Mouse (Mus musculus) lung, embryonic 14.5 days (tissue): ENCODE measurements at regions not wholly inside any gene's neighbourhood (a gene's known extent, or its start where the extent isn't known, plus 50 kb on each side); places are given as distances from the start of the nearest gene placed in this dataset.

Source experiments
- ATAC-seq: fragments of 200-750 bp; cut with Nextera tagmentation; 2 replicates; pipeline ENCODE4 v1.8.0; 2017; ENCODE audit warnings: mild to moderate bottlenecking, moderate TSS enrichment, moderate library complexity; ENCODE audit not compliant: insufficient read depth
- DNase-seq: peaks from one replicate; pipeline ENCODE4 v3.0.0-alpha.2; 2015
- H3K27ac ChIP-seq: fragments of 300-500 bp; sonication (generic); 2 replicates; pipeline ENCODE4 v1.5.1; 2014; ENCODE audit warnings: low read depth, mild to moderate bottlenecking, moderate library complexity
- H3K27me3 ChIP-seq: fragments of 300-500 bp; sonication (generic); 2 replicates; pipeline ENCODE4 v1.6.1; 2014; ENCODE audit warnings: low read length, control low read depth; ENCODE audit not compliant: insufficient read depth
- H3K36me3 ChIP-seq: fragments of 300-500 bp; sonication (generic); 2 replicates; pipeline ENCODE4 v1.6.1; 2014; ENCODE audit warnings: control low read depth; ENCODE audit not compliant: insufficient read depth
- H3K4me1 ChIP-seq: fragments of 300-500 bp; sonication (generic); 2 replicates; pipeline ENCODE4 v1.6.1; 2014; ENCODE audit warnings: antibody characterized with exemption, control low read depth; ENCODE audit not compliant: insufficient read depth
- H3K4me2 ChIP-seq: fragments of 300-500 bp; sonication (generic); 2 replicates; pipeline ENCODE4 v1.6.1; 2014; ENCODE audit warnings: mild to moderate bottlenecking
- H3K4me3 ChIP-seq: fragments of 300-500 bp; sonication (generic); 2 replicates; pipeline ENCODE4 v1.5.1; 2014; ENCODE audit warnings: low read depth, low read length
- H3K9ac ChIP-seq: fragments of 300-500 bp; sonication (generic); 2 replicates; pipeline ENCODE4 v1.6.1; 2014
- H3K9me3 ChIP-seq: fragments of 300-500 bp; sonication (generic); 2 replicates; pipeline ENCODE4 v1.6.1; 2016; ENCODE audit warnings: low read depth, low read length, control low read depth
- CTCF ChIP-seq: IDR thresholded peaks from 2 replicates; pipeline ENCODE4 v1.5.1; 2016; ENCODE audit warnings: antibody characterized with exemption, low read depth
- WGBS: fragments of 180-500 bp; shearing (Covaris S2); extraction: QIAGEN DNeasy Blood & Tissue Kit; methylation state at CpG from one replicate; pipeline ENCODE4 v1.1.7; 2014; 5-methylcytosine and 5-hydroxymethylcytosine counted together

DNA sequence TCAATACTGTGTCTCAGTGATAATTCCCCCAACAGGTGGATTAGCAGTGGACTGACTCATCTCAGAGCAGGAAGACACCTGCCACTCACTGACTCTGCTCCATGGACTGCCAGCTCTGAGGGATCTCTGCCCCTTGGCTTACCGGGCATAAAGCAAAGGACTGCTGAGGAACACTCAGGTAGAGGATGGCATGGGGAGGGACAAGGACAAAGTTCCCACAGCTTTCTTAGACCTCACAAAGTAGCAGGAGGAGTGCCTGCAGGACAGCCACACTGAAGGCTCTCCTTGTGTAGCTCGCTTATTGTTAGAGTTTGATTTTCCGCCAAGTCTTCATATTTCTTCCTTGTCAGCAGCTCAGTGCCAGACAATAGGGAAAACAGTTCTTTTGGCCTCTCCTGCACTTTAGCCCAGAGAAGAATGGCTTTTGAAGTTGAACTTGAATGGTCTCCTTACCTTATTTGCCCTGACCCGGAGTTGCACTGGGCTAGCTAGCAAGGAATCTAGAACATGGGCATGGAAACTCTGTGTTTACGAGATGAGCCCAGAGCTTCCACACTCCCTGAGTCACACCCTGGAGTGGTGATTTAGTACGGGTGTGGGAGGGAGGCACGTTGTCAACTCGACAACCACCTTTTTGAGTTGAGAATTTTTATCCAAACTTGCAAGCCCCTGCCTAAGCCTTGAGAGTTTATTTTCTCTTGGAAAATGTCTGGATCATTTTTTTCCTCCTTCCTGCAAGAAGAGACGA lies 331.4 kb downstream of the Cog6 start:
- no peak for TF ChIP-seq CTCF
- Histone ChIP-seq H3K4me2 (no peak overlapping the region), H3K27me3 (no peaks in the 10 kb centered on the region), H3K27ac (no peak overlapping the region), H3K9ac (no peak overlapping the region), H3K4me1 (no peaks in the 10 kb centered on the region), H3K4me3 (no peak overlapping the region), H3K9me3 (no peaks in the 10 kb centered on the region), H3K36me3 (no peaks in the 10 kb centered on the region)
- ATAC-seq (peak; percentile 41; the same call in 1 of the 2 replicates), DNase-seq (peak; percentile 72)
- WGBS, result 34% methylated on average over 9 of the region's 9 CpGs

DNA sequence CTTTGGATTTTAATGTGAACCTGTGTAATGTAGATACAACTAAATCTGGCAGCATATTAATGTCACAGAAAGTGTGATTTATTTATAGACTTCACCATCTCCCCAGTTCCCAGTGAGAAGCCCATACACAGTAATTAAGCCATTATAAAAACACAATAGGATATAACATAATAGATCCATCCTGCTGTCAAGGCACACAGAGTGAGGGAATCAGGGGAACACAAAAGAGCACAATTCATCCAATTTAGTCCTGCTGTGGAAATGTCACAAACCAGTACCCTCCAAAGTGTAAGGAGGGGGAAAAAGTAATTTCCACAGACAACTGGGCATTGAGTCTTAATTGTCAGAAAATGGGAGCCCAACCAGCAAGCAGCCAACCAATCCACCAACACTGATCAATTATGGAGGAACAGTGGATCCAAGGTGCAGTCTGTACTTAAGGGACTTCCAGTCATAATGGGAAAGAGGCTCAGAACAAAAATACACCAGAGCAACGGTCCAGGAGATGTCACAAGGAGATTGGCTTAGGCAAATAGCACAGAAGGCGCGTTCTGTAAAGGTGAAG lies 336.1 kb downstream of the Cog6 start:
- Histone ChIP-seq H3K4me1 (no peaks in the 10 kb centered on the region), H3K4me3 (no peak overlapping the region), H3K36me3 (no peaks in the 10 kb centered on the region), H3K9ac (no peak overlapping the region), H3K4me2 (no peak overlapping the region), H3K9me3 (no peaks in the 10 kb centered on the region), H3K27me3 (no peaks in the 10 kb centered on the region), H3K27ac (no peak overlapping the region)
- DNase-seq (no peak), ATAC-seq (no peak)
- 73% methylated on average over 3 of the region's 3 CpGs for WGBS
- TF ChIP-seq CTCF, result no peak

- TF ChIP-seq CTCF, result no peak
- WGBS, result 69% methylated on average over 14 of the region's 14 CpGs
These were observed 340.0 kb downstream of the Cog6 start for GRCm38 (mm10) chr3:52676886-52677670.

DNA sequence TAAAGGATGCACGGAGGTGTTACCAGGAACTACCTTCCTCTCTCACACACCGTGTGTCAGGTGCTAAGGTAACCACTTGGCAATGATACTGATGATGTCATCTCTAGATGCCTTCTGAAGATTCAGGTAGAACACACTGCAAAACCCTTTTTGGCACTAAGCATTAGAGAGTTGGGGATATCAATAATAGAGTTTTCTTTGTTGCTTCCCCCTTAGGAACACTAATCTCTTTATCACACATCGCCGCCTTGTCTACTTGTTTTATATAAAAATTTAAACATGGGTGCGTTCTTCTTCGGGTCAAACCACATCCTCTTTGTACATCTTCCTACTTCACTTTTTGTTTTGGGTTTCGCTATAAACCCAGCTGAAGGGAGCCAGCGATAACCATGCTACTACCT lies 346.4 kb downstream of the Cog6 start:
- TF ChIP-seq CTCF, result no peak
- no peak overlapping the region for H3K9ac ChIP-seq
- no peak overlapping the region for H3K4me2 ChIP-seq
- H3K9me3 ChIP-seq, result no peaks in the 10 kb centered on the region
- H3K4me3 ChIP-seq, result no peak overlapping the region
- DNase-seq, result no peak
- no peak for ATAC-seq
- no peak overlapping the region for H3K27ac ChIP-seq
- H3K27me3 ChIP-seq, result no peaks in the 10 kb centered on the region
- WGBS, result 89% methylated on average over 8 of the region's 8 CpGs
- H3K36me3 ChIP-seq, result no peaks in the 10 kb centered on the region
- no peaks in the 10 kb centered on the region for H3K4me1 ChIP-seq

More at GRCm38 (mm10) chr3:52676886-52677670, 340.0 kb downstream of the Cog6 start:
- Histone ChIP-seq H3K4me2 (no peak overlapping the region), H3K36me3 (no peaks in the 10 kb centered on the region), H3K9me3 (no peaks in the 10 kb centered on the region), H3K27ac (no peak overlapping the region), H3K4me1 (no peaks in the 10 kb centered on the region), H3K27me3 (no peaks in the 10 kb centered on the region), H3K4me3 (no peak overlapping the region), H3K9ac (no peak overlapping the region)
- ATAC-seq (no peak), DNase-seq (no peak)

GRCm38 (mm10) chr3:52663161-52663602 lies 353.9 kb downstream of the Cog6 start:
- Histone ChIP-seq H3K9me3 (no peaks in the 10 kb centered on the region), H3K36me3 (no peaks in the 10 kb centered on the region), H3K27me3 (no peaks in the 10 kb centered on the region), H3K9ac (no peak overlapping the region), H3K27ac (peak overlapping the region; percentile 28; the same call in 1 of the 2 replicates), H3K4me1 (0 out of 2 replicates have a peak, but pooled peaks cover 3% of the 10 kb centered on the region), H3K4me2 (no peak overlapping the region), H3K4me3 (no peak overlapping the region)
- 48% methylated on average over 5 of the region's 5 CpGs for WGBS
- DNase-seq (peak; percentile 37), ATAC-seq (peak; percentile 73; the same call in 1 of the 2 replicates)
- no peak for TF ChIP-seq CTCF

GRCm38 (mm10) chr3:52662164-52662908 lies 354.7 kb downstream of the Cog6 start:
- no peaks in the 10 kb centered on the region for H3K36me3 ChIP-seq
- DNase-seq (no peak), ATAC-seq (no peak)
- no peak overlapping the region for H3K9ac ChIP-seq
- H3K27me3 ChIP-seq, result no peaks in the 10 kb centered on the region
- no peaks in the 10 kb centered on the region for H3K9me3 ChIP-seq
- 0 out of 2 replicates have a peak, but pooled peaks cover 3% of the 10 kb centered on the region for H3K4me1 ChIP-seq
- H3K4me3 ChIP-seq, result no peak overlapping the region
- TF ChIP-seq CTCF, result no peak
- WGBS, result 79% methylated on average over 15 of the region's 15 CpGs
- H3K4me2 ChIP-seq, result no peak overlapping the region
- H3K27ac ChIP-seq, result no peak overlapping the region
